Mouse (Mus musculus) embryonic facial prominence, embryonic 10.5 days (tissue): ENCODE measurements around the gene Rnf222. TPM values are rescaled to one million over a fixed set of nuclear protein-coding genes. Genes with fewer than 3 reads are reported as not detected.
A peak's percentile ranks its signal among the peaks of the same experiment; 100 is the strongest.

Source experiments
- DNase-seq: peaks from one replicate; pipeline ENCODE4 v3.0.0-alpha.2; 2017; ENCODE audit warnings: low spot score
- H3K27ac ChIP-seq: fragments of 300-500 bp; sonication (generic); replicated peaks from 2 replicates; pipeline ENCODE4 v1.5.1; 2016; ENCODE audit warnings: mild to moderate bottlenecking
- H3K27me3 ChIP-seq: fragments of 300-500 bp; sonication (generic); replicated peaks from 2 replicates; pipeline ENCODE4 v1.6.1; 2016; ENCODE audit warnings: low read depth, mild to moderate bottlenecking; ENCODE audit not compliant: poor library complexity, severe bottlenecking
- H3K36me3 ChIP-seq: fragments of 300-500 bp; sonication (generic); replicated peaks from 2 replicates; pipeline ENCODE4 v1.6.1; 2016; ENCODE audit warnings: mild to moderate bottlenecking, moderate library complexity
- H3K4me1 ChIP-seq: fragments of 300-500 bp; sonication (generic); 2 replicates; pipeline ENCODE4 v1.6.1; 2016
- H3K4me3 ChIP-seq: fragments of 300-500 bp; sonication (generic); 2 replicates; pipeline ENCODE4 v1.5.1; 2016; ENCODE audit warnings: mild to moderate bottlenecking, moderate library complexity
- H3K9me3 ChIP-seq: fragments of 300-500 bp; sonication (generic); 2 replicates; pipeline ENCODE4 v1.6.1; 2016; ENCODE audit warnings: mild to moderate bottlenecking
- WGBS: fragments of 180-500 bp; shearing (Covaris S2); methylation state at CpG from one replicate; pipeline ENCODE4 v1.1.7; 2016; 5-methylcytosine and 5-hydroxymethylcytosine counted together
- polyA plus RNA-seq: library from polyadenylated mRNA; unstranded; fragments of >200 nt; fragmentation: Nextera tagmentation; extraction: Ambion mirVana; gene quantifications from 2 replicates; pipeline ENCODE4 v1.2.1, GENCODE M21; 2016

The Rnf222 gene
- polyA plus RNA-seq, 1 experiment from 2014 or later = not detected

GRCm38 (mm10) chr11:68904375-68905137, 16.2 kb downstream of the Rnf222 start:
- Histone ChIP-seq H3K4me1 (peaks cover 19% of the 10 kb centered on the region), H3K4me3 (no peak overlapping the region), H3K27ac (no peak overlapping the region), H3K36me3 (peaks cover 56% of the 10 kb centered on the region), H3K27me3 (no peaks in the 10 kb centered on the region; the same call in 1 of the 2 replicates), H3K9me3 (no peaks in the 10 kb centered on the region)
- WGBS = 89% methylated on average over 8 of the region's 8 CpGs
- peak; percentile 74 for DNase-seq

- H3K4me3 ChIP-seq = no peak overlapping the region
- peaks cover 56% of the 10 kb centered on the region for H3K36me3 ChIP-seq
- no peaks in the 10 kb centered on the region for H3K9me3 ChIP-seq
- H3K27me3 ChIP-seq = no peaks in the 10 kb centered on the region
- no peak for DNase-seq
- no peak overlapping the region for H3K27ac ChIP-seq
- H3K4me1 ChIP-seq = peaks cover 19% of the 10 kb centered on the region
- 91% methylated on average over 3 of the region's 3 CpGs for WGBS
Measured at GRCm38 (mm10) chr11:68905138-68905531, 16.8 kb downstream of the Rnf222 start.

GRCm38 (mm10) chr11:68905665-68906460, 17.5 kb downstream of the Rnf222 start:
- 90% methylated on average over 9 of the region's 9 CpGs for WGBS
- peaks cover 17% of the 10 kb centered on the region for H3K4me1 ChIP-seq
- no peak overlapping the region for H3K4me3 ChIP-seq
- H3K36me3 ChIP-seq = peaks cover 56% of the 10 kb centered on the region
- no peak overlapping the region for H3K27ac ChIP-seq
- no peaks in the 10 kb centered on the region for H3K9me3 ChIP-seq
- no peaks in the 10 kb centered on the region for H3K27me3 ChIP-seq
- no peak for DNase-seq

GRCm38 (mm10) chr11:68906461-68906790, 18.1 kb downstream of the Rnf222 start:
- Histone ChIP-seq H3K27ac (no peak overlapping the region), H3K4me3 (no peak overlapping the region), H3K9me3 (no peaks in the 10 kb centered on the region), H3K27me3 (no peaks in the 10 kb centered on the region), H3K4me1 (peaks cover 17% of the 10 kb centered on the region), H3K36me3 (peaks cover 56% of the 10 kb centered on the region)
- no peak for DNase-seq
- 90% methylated on average over 4 of the region's 4 CpGs for whole genome bisulfite sequencing

GRCm38 (mm10) chr11:68907251-68907650, 18.9 kb downstream of the Rnf222 start:
- 80% methylated on average over 3 of the region's 3 CpGs for WGBS
- peaks cover 25% of the 10 kb centered on the region for H3K4me1 ChIP-seq
- no peak for DNase-seq
- peaks cover 56% of the 10 kb centered on the region for H3K36me3 ChIP-seq
- H3K27ac ChIP-seq = no peak overlapping the region
- no peaks in the 10 kb centered on the region for H3K9me3 ChIP-seq
- H3K27me3 ChIP-seq = no peaks in the 10 kb centered on the region
- no peak overlapping the region for H3K4me3 ChIP-seq

GRCm38 (mm10) chr11:68908846-68909503, 20.6 kb downstream of the Rnf222 start:
- WGBS = 48% methylated on average over 7 of the region's 7 CpGs

GRCm38 (mm10) chr11:68911531-68912177, 23.3 kb downstream of the Rnf222 start:
- Histone ChIP-seq H3K27me3 (no peaks in the 10 kb centered on the region), H3K4me1 (peaks cover 18% of the 10 kb centered on the region), H3K27ac (peak overlapping the region; percentile 48; the same call in 1 of the 2 replicates), H3K4me3 (no peak overlapping the region), H3K9me3 (no peaks in the 10 kb centered on the region), H3K36me3 (peaks cover 12% of the 10 kb centered on the region)
- 60% methylated on average over 14 of the region's 14 CpGs for WGBS
- peak; percentile 27 for DNase-seq

More at GRCm38 (mm10) chr11:68908846-68909503, 20.6 kb downstream of the Rnf222 start:
- Histone ChIP-seq H3K9me3 (no peaks in the 10 kb centered on the region), H3K4me3 (no peak overlapping the region), H3K27ac (peak overlapping the region; percentile 19), H3K36me3 (peaks cover 39% of the 10 kb centered on the region), H3K4me1 (peaks cover 18% of the 10 kb centered on the region), H3K27me3 (no peaks in the 10 kb centered on the region)
- no peak for DNase-seq

GRCm38 (mm10) chr11:68914566-68914965, 26.2 kb downstream of the Rnf222 start:
- Histone ChIP-seq H3K9me3 (no peaks in the 10 kb centered on the region), H3K4me3 (no peak overlapping the region), H3K4me1 (peaks cover 13% of the 10 kb centered on the region), H3K27ac (no peak overlapping the region), H3K27me3 (no peaks in the 10 kb centered on the region), H3K36me3 (no peaks in the 10 kb centered on the region)
- 92% methylated on average over 4 of the region's 4 CpGs for WGBS
- no peak for DNase-seq

- DNase-seq = no peak
- WGBS = 49% methylated on average over 3 of the region's 3 CpGs
- no peak overlapping the region for H3K27ac ChIP-seq
- no peaks in the 10 kb centered on the region for H3K9me3 ChIP-seq
- H3K4me3 ChIP-seq = no peak overlapping the region
- peaks cover 12% of the 10 kb centered on the region for H3K4me1 ChIP-seq
- H3K27me3 ChIP-seq = no peaks in the 10 kb centered on the region
- H3K36me3 ChIP-seq = no peaks in the 10 kb centered on the region
Measured at GRCm38 (mm10) chr11:68923191-68923590, 34.8 kb downstream of the Rnf222 start.

GRCm38 (mm10) chr11:68924749-68925148, 36.4 kb downstream of the Rnf222 start:
- Histone ChIP-seq H3K9me3 (no peaks in the 10 kb centered on the region), H3K27me3 (no peaks in the 10 kb centered on the region), H3K36me3 (no peaks in the 10 kb centered on the region), H3K27ac (no peak overlapping the region), H3K4me1 (peaks cover 12% of the 10 kb centered on the region), H3K4me3 (no peak overlapping the region)
- WGBS = 83% methylated on average over 2 of the region's 2 CpGs
- no peak for DNase-seq

GRCm38 (mm10) chr11:68926981-68927380, 38.6 kb downstream of the Rnf222 start, which contains the start of gene Odf4:
Gene Odf4, minus strand, starts transcription at chr11:68927081.
- Histone ChIP-seq H3K36me3 (no peaks in the 10 kb centered on the region), H3K4me3 (no peak within 1 kb of the TSS), H3K27me3 (no peaks in the 10 kb centered on the region), H3K9me3 (no peaks in the 10 kb centered on the region), H3K4me1 (peaks cover 8% of the 10 kb centered on the region), H3K27ac (no peak within 1 kb of the TSS)
- 80% methylated on average over 3 of the region's 3 CpGs for WGBS
- no peak for DNase-seq

GRCm38 (mm10) chr11:68929947-68930346, 41.6 kb downstream of the Rnf222 start:
- H3K36me3 ChIP-seq = no peaks in the 10 kb centered on the region
- no peak for DNase-seq
- no peaks in the 10 kb centered on the region for H3K9me3 ChIP-seq
- H3K27me3 ChIP-seq = no peaks in the 10 kb centered on the region
- H3K27ac ChIP-seq = no peak overlapping the region
- no peak overlapping the region for H3K4me3 ChIP-seq
- 85% methylated on average over 6 of the region's 6 CpGs for WGBS
- H3K4me1 ChIP-seq = no peaks in the 10 kb centered on the region; the same call in 1 of the 2 replicates
